Mouse (Mus musculus) hindbrain, postnatal 0 days (tissue): ENCODE data around the gene Rilpl1. TPM values are rescaled to one million over a fixed set of nuclear protein-coding genes. Genes with fewer than 3 reads are reported as not detected.

ENCODE experiments used
- ATAC-seq: fragments of 200-750 bp; cut with Nextera tagmentation; 2 replicates; pipeline ENCODE4 v1.8.0; 2017; ENCODE audit warnings: mild to moderate bottlenecking, moderate TSS enrichment, moderate library complexity
- DNase-seq: peaks from one replicate; pipeline ENCODE4 v3.0.0-alpha.2; 2015; ENCODE audit warnings: low spot score
- H3K27ac ChIP-seq: fragments of 300-500 bp; sonication (generic); 2 replicates; pipeline ENCODE4 v1.5.1; 2014; ENCODE audit warnings: mild to moderate bottlenecking
- H3K27me3 ChIP-seq: fragments of 300-500 bp; sonication (generic); 2 replicates; pipeline ENCODE4 v1.6.1; 2014; ENCODE audit warnings: low read length, mixed read lengths; ENCODE audit not compliant: insufficient read depth
- H3K36me3 ChIP-seq: fragments of 300-500 bp; sonication (generic); 2 replicates; pipeline ENCODE4 v1.6.1; 2014; ENCODE audit warnings: low read length, mixed read lengths; ENCODE audit not compliant: insufficient read depth
- H3K4me1 ChIP-seq: fragments of 300-500 bp; sonication (generic); 2 replicates; pipeline ENCODE4 v1.6.1; 2014; ENCODE audit warnings: antibody characterized with exemption, low read length, mixed read lengths; ENCODE audit not compliant: insufficient read depth
- H3K4me2 ChIP-seq: fragments of 300-500 bp; sonication (generic); 2 replicates; pipeline ENCODE4 v1.6.1; 2014; ENCODE audit warnings: low read depth, mild to moderate bottlenecking, low read length, moderate library complexity, mixed read lengths
- H3K4me3 ChIP-seq: fragments of 300-500 bp; sonication (generic); 2 replicates; pipeline ENCODE4 v1.5.1; 2014; ENCODE audit warnings: low read length
- H3K9ac ChIP-seq: fragments of 300-500 bp; sonication (generic); replicated peaks from 2 replicates; pipeline ENCODE4 v1.6.1; 2014; ENCODE audit warnings: mild to moderate bottlenecking, low read length, moderate library complexity, mixed read lengths
- H3K9me3 ChIP-seq: fragments of 300-500 bp; sonication (generic); 2 replicates; pipeline ENCODE4 v1.6.1; 2016; ENCODE audit warnings: low read length, mixed read lengths
- CTCF ChIP-seq: IDR thresholded peaks from 2 replicates; pipeline ENCODE4 v1.5.1; 2016; ENCODE audit warnings: antibody characterized with exemption, control low read depth, low read depth
- WGBS: fragments of 180-500 bp; shearing (Covaris S2); extraction: QIAGEN DNeasy Blood & Tissue Kit; methylation state at CpG from one replicate; pipeline ENCODE4 v1.1.7; 2014; 5-methylcytosine and 5-hydroxymethylcytosine counted together
- polyA plus RNA-seq: library from polyadenylated mRNA; unstranded; fragments of >200 nt; fragmentation: Nextera tagmentation; extraction: Ambion mirVana; gene quantifications from 2 replicates; pipeline ENCODE4 v1.2.1, GENCODE M21; 2015
- total RNA-seq: library from RNA; depleted of rRNA; stranded (reverse); fragments of >200 nt; gene quantifications from 2 replicates; pipeline ENCODE4 v1.2.3, GENCODE M21; 2014

Gene Rilpl1
- total and polyA plus RNA-seq, 2 experiments from 2014 or later = 12.4 to 13.3 TPM

DNA sequence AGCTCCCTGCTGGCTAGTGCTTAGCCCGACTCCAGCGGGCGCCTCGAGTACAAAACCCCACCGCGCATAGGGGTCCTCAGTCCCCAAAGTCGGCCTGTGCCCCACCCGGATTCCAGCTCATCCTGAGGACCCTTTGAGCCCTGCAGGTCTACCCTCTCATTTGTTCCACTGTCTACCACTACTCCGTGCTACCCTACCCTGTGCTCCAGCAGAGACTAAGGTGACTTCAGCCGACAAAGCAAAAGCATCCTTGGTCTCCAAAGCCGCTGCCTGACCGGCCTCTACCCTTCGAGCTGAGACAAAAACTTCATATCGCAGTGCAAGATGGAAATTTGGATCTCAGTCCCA lies 366 bp upstream of the Rilpl1 start:
- no peaks in the 10 kb centered on the region for H3K27me3 ChIP-seq
- no peak for TF ChIP-seq CTCF
- H3K4me2 ChIP-seq = peak overlapping the region; percentile 70
- peak overlapping the region; percentile 68 for H3K4me3 ChIP-seq
- peak overlapping the region; percentile 57 for H3K9ac ChIP-seq
- H3K4me1 ChIP-seq = peaks cover 4% of the 10 kb centered on the region
- no peaks in the 10 kb centered on the region for H3K9me3 ChIP-seq
- no peak for DNase-seq
- peak overlapping the region; percentile 85 for H3K27ac ChIP-seq
- no peaks in the 10 kb centered on the region for H3K36me3 ChIP-seq
- ATAC-seq = no peak
- 10% methylated on average over 14 of the region's 14 CpGs for WGBS

- TF ChIP-seq CTCF = no peak
- Histone ChIP-seq H3K4me3 (peak overlapping the region; percentile 68), H3K4me1 (peaks cover 4% of the 10 kb centered on the region), H3K9me3 (no peaks in the 10 kb centered on the region), H3K27ac (peak overlapping the region; percentile 46; the same call in 1 of the 2 replicates), H3K4me2 (peak overlapping the region; percentile 70), H3K9ac (no peak overlapping the region), H3K27me3 (no peaks in the 10 kb centered on the region), H3K36me3 (no peaks in the 10 kb centered on the region)
- WGBS = 65% methylated on average over 8 of the region's 8 CpGs
- ATAC-seq (no peak), DNase-seq (no peak)
These were observed 1.5 kb downstream of the Rilpl1 start for GRCm38 (mm10) chr5:124529697-124530096.

- Histone ChIP-seq H3K4me1 (peaks cover 4% of the 10 kb centered on the region), H3K27ac (peak overlapping the region; percentile 46; the same call in 1 of the 2 replicates), H3K36me3 (no peaks in the 10 kb centered on the region), H3K4me2 (peak overlapping the region; percentile 70), H3K9me3 (no peaks in the 10 kb centered on the region), H3K27me3 (no peaks in the 10 kb centered on the region), H3K9ac (no peak overlapping the region), H3K4me3 (0 out of 2 replicates have a peak overlapping the region, but pooled peaks have one; percentile 2)
- no peak for ATAC-seq
- WGBS = 31% methylated on average over 8 of the region's 8 CpGs
- DNase-seq = no peak
- no peak for TF ChIP-seq CTCF
These were observed 2.0 kb downstream of the Rilpl1 start for GRCm38 (mm10) chr5:124529191-124529651.

DNA sequence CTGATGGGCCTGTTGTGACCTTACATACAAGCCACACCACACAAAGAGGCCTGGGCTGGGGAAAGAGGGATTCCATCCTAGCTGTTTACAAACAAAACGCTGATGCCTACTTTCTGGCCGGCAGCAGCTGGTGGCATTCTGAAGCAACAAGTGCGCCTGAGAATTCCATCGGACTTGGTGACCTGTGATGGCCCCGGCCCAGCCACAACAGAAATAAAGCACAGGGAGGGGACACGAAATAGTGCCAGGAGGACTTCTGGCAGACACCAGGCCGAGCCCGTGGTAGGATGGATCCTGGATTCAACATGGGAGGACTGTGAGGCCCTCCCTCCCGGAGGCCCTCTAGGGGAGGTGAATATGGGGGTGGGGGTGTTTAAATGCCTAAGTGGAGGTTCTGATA lies 2.4 kb downstream of the Rilpl1 start:
- H3K27me3 ChIP-seq = no peaks in the 10 kb centered on the region
- 29% methylated on average over 9 of the region's 9 CpGs for WGBS
- H3K4me3 ChIP-seq = 0 out of 2 replicates have a peak overlapping the region, but pooled peaks have one; percentile 2
- peaks cover 4% of the 10 kb centered on the region for H3K4me1 ChIP-seq
- H3K36me3 ChIP-seq = no peaks in the 10 kb centered on the region
- TF ChIP-seq CTCF = no peak
- DNase-seq = no peak
- no peak for ATAC-seq
- H3K27ac ChIP-seq = peak overlapping the region; percentile 50
- H3K4me2 ChIP-seq = peak overlapping the region; percentile 70
- no peaks in the 10 kb centered on the region for H3K9me3 ChIP-seq
- H3K9ac ChIP-seq = 0 out of 2 replicates have a peak overlapping the region, but pooled peaks have one; percentile 3

- DNase-seq (no peak), ATAC-seq (no peak)
- Histone ChIP-seq H3K4me1 (peaks cover 4% of the 10 kb centered on the region), H3K9me3 (no peaks in the 10 kb centered on the region), H3K9ac (0 out of 2 replicates have a peak overlapping the region, but pooled peaks have one; percentile 3), H3K36me3 (no peaks in the 10 kb centered on the region), H3K4me2 (peak overlapping the region; percentile 70), H3K27ac (peak overlapping the region; percentile 50; the same call in 1 of the 2 replicates), H3K27me3 (no peaks in the 10 kb centered on the region), H3K4me3 (0 out of 2 replicates have a peak overlapping the region, but pooled peaks have one; percentile 2)
- 63% methylated on average over 4 of the region's 4 CpGs for WGBS
- TF ChIP-seq CTCF = no peak
These were observed 2.8 kb downstream of the Rilpl1 start for GRCm38 (mm10) chr5:124528351-124528750.

GRCm38 (mm10) chr5:124524943-124525342 lies 6.2 kb downstream of the Rilpl1 start:
- Histone ChIP-seq H3K4me1 (no peaks in the 10 kb centered on the region; the same call in 1 of the 2 replicates), H3K4me3 (no peak overlapping the region), H3K9me3 (no peaks in the 10 kb centered on the region), H3K36me3 (no peaks in the 10 kb centered on the region), H3K27ac (no peak overlapping the region), H3K9ac (no peak overlapping the region), H3K4me2 (no peak overlapping the region), H3K27me3 (no peaks in the 10 kb centered on the region)
- TF ChIP-seq CTCF = no peak
- DNase-seq (no peak), ATAC-seq (no peak)
- WGBS = 94% methylated on average over 5 of the region's 5 CpGs

GRCm38 (mm10) chr5:124523032-124523431 lies 8.2 kb downstream of the Rilpl1 start:
- TF ChIP-seq CTCF = peak; percentile 47
- Histone ChIP-seq H3K4me2 (no peak overlapping the region), H3K27ac (no peak overlapping the region), H3K27me3 (no peaks in the 10 kb centered on the region), H3K4me1 (no peaks in the 10 kb centered on the region), H3K9ac (no peak overlapping the region), H3K36me3 (no peaks in the 10 kb centered on the region), H3K4me3 (no peak overlapping the region), H3K9me3 (no peaks in the 10 kb centered on the region)
- ATAC-seq = no peak
- WGBS = 96% methylated on average over 8 of the region's 8 CpGs
- DNase-seq = peak; percentile 33
